ENCODE assay signal across 9 mouse cellular contexts in genomic region chr1:51466385-51466784, GRCm38 (mm10). TPM values are rescaled to one million over a fixed set of nuclear protein-coding genes. Genes with fewer than 3 reads are reported as not detected.
DNase-seq lines count a peak whose midpoint lies in the region; ATAC-seq lines count a peak whose summit lies in the region.
"Had no signal": no experiment of that assay in that cellular context is flagged by ENCODE, and none has a peak within 500 bp of the region (broad histone marks: within the 10 kb centered on the region; RNA-seq: fewer than 3 reads in every experiment).

No protein-coding gene starts in this region.

- H3K9me3 ChIP-seq in midbrain, embryonic 14.5 days (ENCODE audit: control insufficient read depth, low read length) = no peaks in the 10 kb centered on the region
- H3K9me3 ChIP-seq in midbrain, embryonic 15.5 days = no peaks in the 10 kb centered on the region
- H3K9me3 ChIP-seq in embryonic facial prominence, embryonic 14.5 days (ENCODE audit: control insufficient read depth, low read length) = no peaks in the 10 kb centered on the region
- H3K9me3 ChIP-seq: limb, embryonic 15.5 days had no signal

- H3K27me3 ChIP-seq in midbrain, embryonic 14.5 days (ENCODE audit: control insufficient read depth, insufficient read depth, low read length) = no peaks in the 10 kb centered on the region
- H3K27me3 ChIP-seq in midbrain, embryonic 15.5 days (replicated peaks) = no peaks in the 10 kb centered on the region
- H3K27me3 ChIP-seq in embryonic facial prominence, embryonic 14.5 days (replicated peaks; ENCODE audit: control insufficient read depth, insufficient read depth, low read length) = no peaks in the 10 kb centered on the region
- H3K27me3 ChIP-seq: limb, embryonic 15.5 days had no signal

- no peak for ATAC-seq in midbrain, embryonic 14.5 days (ENCODE audit: low FRiP score, low TSS enrichment)
- ATAC-seq in midbrain, embryonic 15.5 days (replicated peaks) = no peak
- no peak for ATAC-seq in embryonic facial prominence, embryonic 14.5 days (ENCODE audit: low read depth)

- H3K4me1 ChIP-seq in midbrain, embryonic 14.5 days (ENCODE audit: control insufficient read depth, insufficient read depth, low read length) = no peaks in the 10 kb centered on the region
- no peaks in the 10 kb centered on the region for H3K4me1 ChIP-seq in midbrain, embryonic 15.5 days
- no peaks in the 10 kb centered on the region for H3K4me1 ChIP-seq in embryonic facial prominence, embryonic 14.5 days (ENCODE audit: control insufficient read depth, insufficient read depth, low read length)
- H3K4me1 ChIP-seq: limb, embryonic 15.5 days had no signal

- WGBS in midbrain, embryonic 14.5 days = 44% methylated on average over 1 of the region's 1 CpGs
- 47% methylated on average over 1 of the region's 1 CpGs for WGBS in midbrain, embryonic 15.5 days
- WGBS in embryonic facial prominence, embryonic 14.5 days = 31% methylated on average over 1 of the region's 1 CpGs

- DNase-seq in gastrocnemius, adult 18-20 months (ENCODE audit: low spot score) = peak; percentile 23
- no peak for DNase-seq in gastrocnemius, postnatal 10 days
- peak; percentile 57 for DNase-seq in midbrain, embryonic 14.5 days
- DNase-seq in embryonic facial prominence, embryonic 14.5 days (ENCODE audit: low spot score) = peak; percentile 31
- DNase-seq in skeletal muscle tissue, adult 2 months (ENCODE audit: low read depth, low spot score) = peak; percentile 10
- no peak for DNase-seq in frontal cortex, postnatal 10 days (ENCODE audit: low spot score in 2 of 2)
- DNase-seq in gastrocnemius, postnatal 36 days = no peak

- H3K4me3 ChIP-seq in midbrain, embryonic 14.5 days (replicated peaks; ENCODE audit: low read depth, low read length) = no peak overlapping the region
- H3K4me3 ChIP-seq in midbrain, embryonic 15.5 days = no peak overlapping the region
- no peak overlapping the region for H3K4me3 ChIP-seq in embryonic facial prominence, embryonic 14.5 days (ENCODE audit: low read depth, low read length)
- H3K4me3 ChIP-seq: limb, embryonic 15.5 days had no signal

- no peak overlapping the region for H3K4me2 ChIP-seq in midbrain, embryonic 14.5 days (ENCODE audit: low read length)
- no peak overlapping the region for H3K4me2 ChIP-seq in midbrain, embryonic 15.5 days
- no peak overlapping the region for H3K4me2 ChIP-seq in embryonic facial prominence, embryonic 14.5 days (ENCODE audit: low read depth, low read length)
- H3K4me2 ChIP-seq: limb, embryonic 15.5 days had no signal

- no peak overlapping the region for H3K27ac ChIP-seq in midbrain, embryonic 14.5 days (replicated peaks; ENCODE audit: low read depth, low read length)
- no peak overlapping the region for H3K27ac ChIP-seq in midbrain, embryonic 15.5 days
- H3K27ac ChIP-seq in embryonic facial prominence, embryonic 14.5 days (replicated peaks; ENCODE audit: low read depth, low read length) = no peak overlapping the region
- H3K27ac ChIP-seq: limb, embryonic 15.5 days had no signal

- H3K9ac ChIP-seq in midbrain, embryonic 14.5 days (replicated peaks; ENCODE audit: low read length) = no peak overlapping the region
- H3K9ac ChIP-seq in midbrain, embryonic 15.5 days = no peak overlapping the region
- no peak overlapping the region for H3K9ac ChIP-seq in embryonic facial prominence, embryonic 14.5 days (ENCODE audit: low read depth, low read length)
- H3K9ac ChIP-seq: limb, embryonic 15.5 days had no signal

- intact Hi-C loops in gastrocnemius, postnatal 36 days (cut with DNase I) = loop anchor here (1.0 kb wide), 1 partner anchor 131 kb away; no protein-coding TSS in a partner anchor

- H3K36me3 ChIP-seq in midbrain, embryonic 14.5 days (ENCODE audit: control insufficient read depth, insufficient read depth, low read length) = no peaks in the 10 kb centered on the region; the same call in 1 of the 2 replicates
- H3K36me3 ChIP-seq in midbrain, embryonic 15.5 days (replicated peaks) = no peaks in the 10 kb centered on the region
- no peaks in the 10 kb centered on the region for H3K36me3 ChIP-seq in embryonic facial prominence, embryonic 14.5 days (ENCODE audit: control insufficient read depth, insufficient read depth, low read length)
- H3K36me3 ChIP-seq: limb, embryonic 15.5 days had no signal

RNA-seq across cellular contexts. Expression of gene Nabp1, which starts 11.8 kb away (rescaled TPM):
- total RNA-seq in gastrocnemius, adult 18-20 months (2021) = 10 to 100 TPM; 14.2 to 15.8 TPM
- 10 to 100 TPM; 13.3 to 13.9 TPM for total RNA-seq in gastrocnemius, postnatal 10 days (2021)
- polyA plus RNA-seq in midbrain, embryonic 14.5 days (2014; fragmentation: Nextera tagmentation; extraction: Ambion mirVana) = 8.1 and 11.3 TPM in 2 replicates
- polyA plus RNA-seq in midbrain, embryonic 15.5 days (2015; fragmentation: Nextera tagmentation; extraction: Ambion mirVana) = 8.9 and 9.2 TPM in 2 replicates
- polyA plus RNA-seq in embryonic facial prominence, embryonic 14.5 days (2014; fragmentation: Nextera tagmentation; extraction: Ambion mirVana) = 6.2 and 9.8 TPM in 2 replicates
- 10 to 100 TPM; 14.6 to 19.4 TPM for total RNA-seq in gastrocnemius, postnatal 36 days (2021)

Comparison
In these comparisons a context has a peak if more than half of its experiments do, and no peak if none do; other contexts are left out.
1. DNase-seq: peak in gastrocnemius, adult 18-20 months (single experiment), midbrain, embryonic 14.5 days (single experiment), embryonic facial prominence, embryonic 14.5 days (single experiment) and skeletal muscle tissue, adult 2 months (single experiment); none in gastrocnemius, postnatal 10 days (single experiment), frontal cortex, postnatal 10 days (0 of 2) and gastrocnemius, postnatal 36 days (0 of 2).